Mouse (Mus musculus) left cerebral cortex, postnatal 36 days (tissue): ENCODE data around the gene Stx8. TPM values are rescaled to one million over a fixed set of nuclear protein-coding genes. Genes with fewer than 3 reads are reported as not detected.

Experiments
- DNase-seq, 2 experiments: peaks; one replicate each; pipeline ENCODE4 v3.0.0; 2021 to 2022; ENCODE audit warnings: low spot score in 2 of 2, mixed read lengths in 1 of 2
- intact Hi-C: fragments of 180-260 bp; cut with DNase I; formaldehyde crosslinking; loops from one replicate; pipeline ENCODE4 v1.15.1; 2025
- total RNA-seq, 2 experiments: library from RNA; stranded (reverse); gene quantifications; 2 replicates each; pipeline ENCODE4 v1.2.3; 2021

The Stx8 gene
- total RNA-seq, 2 experiments from 2014 or later, result 36.7 to 42.5 TPM

DNA sequence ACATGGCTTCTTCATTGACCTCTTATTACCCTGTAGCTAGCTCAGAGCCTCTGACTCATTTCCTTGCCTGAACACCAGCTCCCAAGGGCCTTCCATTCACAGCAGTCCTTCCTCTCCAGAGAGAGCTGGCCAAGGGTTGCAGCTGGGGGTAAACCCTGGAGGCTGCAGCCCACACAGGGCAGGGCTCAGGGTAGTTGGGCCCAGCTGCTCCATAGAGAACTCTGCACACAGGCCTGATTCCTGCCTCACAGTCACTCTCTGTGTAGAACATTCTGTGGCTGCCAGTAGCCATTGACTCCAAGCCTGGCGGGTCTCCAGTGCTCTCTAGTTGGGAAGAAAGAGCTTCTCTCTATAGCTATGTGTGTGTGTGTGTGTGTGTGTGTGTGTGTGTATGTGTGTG lies 64.8 kb downstream of the Stx8 start:
- peak; percentile 23 to 25 for DNase-seq
- intact Hi-C loops, result no loop called here

DNA sequence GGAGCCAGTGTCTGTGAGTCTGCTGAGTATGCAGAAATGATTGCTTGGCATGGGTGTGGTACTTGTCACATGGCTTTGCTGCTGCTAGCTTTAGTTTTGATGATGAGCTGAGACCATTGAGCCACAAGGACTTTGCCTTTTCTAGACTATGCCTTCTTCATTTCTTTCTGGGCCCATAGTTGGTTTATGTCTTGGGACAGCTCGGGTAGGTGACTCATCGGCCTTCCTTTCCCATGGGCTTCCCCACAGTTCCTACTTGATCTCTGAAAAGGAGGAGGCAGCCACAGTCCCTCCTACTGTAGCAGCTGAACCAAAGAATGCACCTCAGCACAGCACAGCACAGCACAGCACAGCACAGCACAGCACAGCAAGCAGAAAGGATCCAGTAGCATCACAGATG lies 66.5 kb downstream of the Stx8 start:
- intact Hi-C loops, result no loop called here
- no peak for DNase-seq

DNA sequence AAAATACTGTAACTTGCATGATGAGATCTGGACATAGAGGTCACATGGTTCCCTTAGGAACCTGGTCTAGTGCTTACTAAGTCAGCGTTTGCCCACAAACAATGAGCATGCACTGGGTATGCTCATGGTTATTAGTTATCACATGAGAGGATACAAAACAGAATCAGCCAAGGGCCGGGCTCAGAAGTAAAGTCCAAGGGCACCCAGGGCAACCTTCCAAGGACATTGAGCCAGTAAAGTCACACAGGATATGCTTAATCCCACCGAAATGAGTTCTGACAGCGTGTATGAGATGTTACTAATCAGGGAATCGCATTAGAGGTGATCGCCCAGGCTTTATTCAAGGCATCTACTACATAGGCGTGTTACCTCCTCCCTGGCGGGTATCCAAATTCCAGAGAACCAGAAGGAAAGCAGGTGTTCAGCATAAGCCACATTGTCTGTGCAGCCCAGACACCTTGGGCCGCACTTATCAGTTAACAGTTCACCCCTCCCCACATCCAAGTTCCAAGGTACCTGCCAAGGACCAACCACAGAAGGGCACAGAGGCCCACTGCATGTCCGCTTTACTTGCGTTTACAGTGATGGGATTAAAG lies 67.4 kb downstream of the Stx8 start:
- no peak for DNase-seq
- intact Hi-C loops, result no loop called here

DNA sequence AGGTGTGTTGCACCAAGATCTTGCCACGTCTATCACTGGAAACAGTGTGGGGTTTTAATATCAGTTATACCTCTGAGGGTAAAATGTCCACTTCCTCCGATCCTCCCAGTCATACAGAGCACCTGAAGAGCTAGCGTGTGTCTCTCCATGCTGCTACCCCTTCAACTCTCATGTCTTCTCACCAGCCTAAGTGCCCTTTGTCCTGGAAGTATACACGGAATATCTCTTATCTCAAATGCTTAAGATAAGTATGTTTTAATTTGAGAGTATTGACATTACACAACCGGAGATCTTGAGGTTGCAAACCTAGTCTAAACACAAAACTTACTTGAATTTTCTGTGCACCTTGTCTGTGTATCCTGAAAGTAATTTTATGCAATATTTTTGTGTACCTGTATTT lies 68.4 kb downstream of the Stx8 start:
- intact Hi-C loops, result no loop called here
- DNase-seq, result no peak

DNA sequence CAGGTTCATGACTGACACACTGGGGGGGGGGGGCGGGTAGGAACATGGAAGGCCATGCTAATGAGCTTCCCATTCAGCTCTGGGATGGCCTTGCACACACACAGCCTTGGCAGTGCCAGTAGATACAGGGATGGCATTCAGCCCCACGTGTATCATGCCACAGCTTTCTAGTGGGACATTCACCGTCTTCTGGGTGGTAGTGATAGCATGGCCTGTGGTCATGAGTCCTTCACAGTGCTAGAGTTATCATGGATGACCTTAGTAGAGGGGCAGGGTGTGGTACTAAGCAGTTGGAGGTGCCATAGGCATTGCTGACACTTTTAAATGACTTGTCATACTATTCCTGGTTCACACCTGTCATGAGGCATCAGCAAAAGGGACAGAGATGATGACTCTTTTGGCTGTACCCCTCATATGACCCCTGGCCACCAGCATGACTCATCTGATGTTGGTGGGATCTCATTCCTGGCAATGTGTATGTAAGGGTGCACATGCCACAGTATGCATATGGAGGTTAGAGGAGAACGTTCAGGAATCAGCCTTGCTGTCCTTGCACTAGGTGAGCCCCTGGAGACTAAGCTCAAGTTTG lies 69.4 kb downstream of the Stx8 start:
- no peak for DNase-seq
- intact Hi-C loops, result no loop called here

DNA sequence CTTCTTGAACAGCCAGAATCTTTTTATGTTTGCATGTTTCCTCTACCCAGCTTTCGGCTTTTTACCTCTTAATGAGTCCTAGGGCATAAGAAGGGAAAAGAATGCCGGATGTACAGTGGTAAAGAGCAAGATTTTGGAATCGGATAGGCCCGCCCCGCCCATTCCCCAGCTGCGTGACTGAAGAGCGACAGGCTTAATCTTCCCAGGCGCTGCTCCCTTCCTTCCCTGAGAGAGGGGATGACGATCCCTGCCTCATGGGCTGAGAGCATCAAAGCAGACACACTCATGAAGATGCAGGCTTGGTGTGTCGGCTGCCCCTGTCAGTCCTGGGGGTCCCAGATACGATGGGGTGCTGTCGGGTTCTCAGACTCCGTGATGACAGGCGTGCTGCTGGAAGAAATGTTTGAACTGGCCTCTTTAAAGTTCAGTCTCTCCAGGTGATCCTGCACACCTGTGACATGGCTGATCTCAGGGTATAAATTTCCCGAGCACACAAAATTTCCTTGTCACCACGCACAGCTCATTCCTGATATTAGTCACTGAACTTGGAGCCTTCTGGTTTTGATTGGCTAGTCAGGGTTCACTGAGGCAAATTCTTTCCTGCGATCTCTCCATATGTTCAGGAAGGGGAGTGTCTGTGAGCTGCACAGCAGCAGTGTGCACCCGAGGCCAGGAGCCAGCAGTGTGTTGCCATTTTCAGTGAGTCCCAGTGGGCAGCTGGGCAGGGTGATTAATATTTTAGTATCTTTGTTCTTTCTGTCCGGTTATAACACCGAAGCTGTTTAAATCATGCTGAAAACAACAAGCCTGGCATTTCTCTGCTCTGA lies 70.4 kb downstream of the Stx8 start:
- intact Hi-C loops, result no loop called here
- no peak for DNase-seq

DNA sequence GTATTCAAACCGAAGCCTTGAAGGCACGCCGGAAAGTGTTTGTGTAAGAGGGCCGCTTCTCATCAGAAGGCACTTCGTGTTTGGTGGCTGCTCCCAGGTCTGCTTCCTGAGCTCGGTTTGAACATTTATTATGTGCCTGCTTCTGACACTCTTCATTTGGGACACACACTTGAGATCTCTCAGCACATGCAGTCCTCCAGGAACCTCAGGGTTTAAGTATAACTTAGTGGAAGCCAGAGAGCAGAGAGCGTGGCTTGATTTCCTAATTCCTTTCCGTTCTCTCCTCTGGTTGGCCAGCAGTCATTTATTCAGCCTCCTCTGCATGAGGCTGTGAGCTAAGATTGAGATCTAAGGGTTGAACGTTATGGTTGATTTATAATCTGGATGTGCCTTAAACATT lies 71.1 kb downstream of the Stx8 start:
- intact Hi-C loops, result no loop called here
- no peak for DNase-seq

DNA sequence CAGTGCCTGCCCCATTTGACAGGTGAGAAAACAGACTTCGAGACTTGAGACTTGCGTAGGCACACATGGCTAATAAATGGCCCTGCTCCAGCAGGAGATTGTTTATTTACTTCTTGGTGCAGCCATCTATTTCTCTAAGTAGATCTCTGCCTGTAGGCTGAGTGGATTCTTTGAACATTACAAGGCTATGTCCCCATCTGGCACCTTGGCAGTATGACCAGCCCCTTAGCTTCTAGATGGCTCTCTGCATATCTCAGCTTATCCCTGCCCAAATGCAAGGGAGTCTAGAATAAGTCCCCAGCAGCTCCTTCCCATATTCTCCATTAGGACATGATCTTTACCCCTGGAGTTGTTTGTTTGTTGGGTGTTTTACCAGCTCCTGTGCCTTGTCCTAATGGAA lies 72.1 kb downstream of the Stx8 start:
- intact Hi-C loops, result no loop called here
- DNase-seq, result no peak

DNA sequence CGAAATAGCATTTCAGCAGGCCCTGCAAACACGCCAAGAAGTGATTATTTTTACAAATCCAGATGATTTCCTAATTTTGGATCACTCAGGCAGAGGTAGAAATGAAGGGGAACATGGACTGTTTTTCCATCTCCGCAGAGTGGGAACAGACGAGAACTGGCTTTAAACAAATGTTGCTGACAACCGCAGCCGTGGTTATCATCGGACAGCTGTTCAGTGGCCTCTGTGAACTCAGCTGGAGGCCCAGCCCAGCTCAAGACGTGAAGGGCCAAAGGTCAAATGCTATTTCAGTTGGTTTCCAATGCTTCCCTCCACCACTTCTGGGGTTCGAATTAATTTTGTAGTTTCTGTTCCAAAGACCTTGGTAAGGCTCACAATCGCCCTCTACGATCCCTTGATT lies 78.2 kb downstream of the Stx8 start:
- DNase-seq, result no peak
- intact Hi-C loops, result no loop called here

DNA sequence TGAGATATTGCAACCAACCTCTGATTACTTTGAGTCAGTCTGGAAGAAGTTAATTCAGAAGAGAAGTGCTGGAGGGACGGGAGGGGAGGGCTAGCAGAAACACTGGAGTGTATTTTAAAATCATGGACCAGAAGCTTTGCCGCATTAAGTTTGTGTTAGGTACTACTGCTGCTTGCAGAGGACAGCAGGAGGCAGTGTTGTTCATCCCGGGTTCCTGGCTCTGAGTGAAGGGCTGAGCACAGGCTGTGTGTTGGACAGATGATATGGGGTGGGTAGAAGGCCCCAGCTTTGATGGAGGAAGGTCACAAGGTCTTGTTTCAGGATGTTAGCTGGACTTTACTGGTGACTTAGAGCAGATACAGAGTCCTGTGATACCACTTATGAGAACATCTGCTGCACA lies 80.9 kb downstream of the Stx8 start:
- DNase-seq, result no peak
- intact Hi-C loops, result no loop called here

DNA sequence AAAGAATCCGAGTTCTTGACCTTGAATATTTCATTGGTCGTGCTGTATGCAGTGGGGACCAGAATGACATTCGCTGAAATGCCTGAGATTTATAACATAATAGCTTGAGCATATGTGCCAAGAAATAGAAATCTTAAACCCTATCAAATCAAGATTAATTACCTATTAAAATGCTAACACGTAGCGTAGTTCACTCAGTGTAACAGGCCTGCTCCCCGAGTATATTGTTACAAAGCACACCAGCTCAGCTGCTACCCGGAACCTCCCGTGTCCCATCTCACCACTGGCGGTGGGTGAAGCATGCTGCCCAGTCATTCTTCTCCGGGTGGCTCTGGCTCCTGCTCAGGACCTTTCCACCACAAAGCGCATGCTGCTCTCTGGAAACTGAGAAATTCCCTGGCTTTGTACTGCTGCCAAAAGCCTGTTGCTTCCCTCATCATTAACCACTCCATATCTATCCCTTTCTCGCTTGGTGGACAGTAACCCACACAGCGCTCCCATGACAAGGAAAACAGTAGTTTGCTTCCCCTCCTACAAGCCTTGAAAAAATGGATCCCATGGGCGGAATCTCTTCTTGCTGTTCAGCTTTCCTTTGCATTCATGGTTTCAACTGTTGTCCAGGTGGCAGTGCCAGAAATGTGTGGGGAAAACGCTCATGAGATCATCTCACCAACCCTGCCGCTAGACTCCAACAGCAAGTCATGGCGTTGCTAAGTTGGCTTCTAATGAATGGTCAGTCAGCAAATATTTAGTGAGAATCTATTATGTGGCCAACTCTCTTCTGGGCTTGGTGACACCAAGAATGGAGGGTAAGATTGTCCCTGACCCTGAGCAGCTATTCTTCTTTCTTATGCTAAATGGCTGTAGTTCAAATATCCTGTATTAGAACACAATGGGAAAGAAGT lies 83.5 kb downstream of the Stx8 start:
- intact Hi-C loops, result no loop called here
- no peak for DNase-seq

DNA sequence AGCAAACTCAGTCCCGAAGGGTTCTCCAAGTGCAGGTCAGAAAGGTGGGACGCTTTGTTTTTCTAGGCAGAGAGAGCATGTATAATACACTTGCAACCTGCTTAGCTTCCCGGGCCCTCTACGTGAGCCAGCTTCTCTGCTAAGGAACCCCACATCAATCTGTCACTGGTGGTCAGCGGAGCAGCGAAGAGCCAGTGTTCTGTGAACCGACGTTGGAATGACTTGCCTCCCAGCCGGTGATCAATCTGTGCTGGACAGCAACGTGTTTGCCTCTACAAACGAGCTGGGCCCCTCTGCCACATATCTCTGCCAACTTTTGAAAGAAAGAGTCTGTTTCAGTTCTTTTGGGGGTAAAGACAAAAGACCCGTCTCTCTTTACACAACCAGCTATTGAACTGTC lies 84.7 kb downstream of the Stx8 start:
- intact Hi-C loops, result no loop called here
- DNase-seq, result no peak

DNA sequence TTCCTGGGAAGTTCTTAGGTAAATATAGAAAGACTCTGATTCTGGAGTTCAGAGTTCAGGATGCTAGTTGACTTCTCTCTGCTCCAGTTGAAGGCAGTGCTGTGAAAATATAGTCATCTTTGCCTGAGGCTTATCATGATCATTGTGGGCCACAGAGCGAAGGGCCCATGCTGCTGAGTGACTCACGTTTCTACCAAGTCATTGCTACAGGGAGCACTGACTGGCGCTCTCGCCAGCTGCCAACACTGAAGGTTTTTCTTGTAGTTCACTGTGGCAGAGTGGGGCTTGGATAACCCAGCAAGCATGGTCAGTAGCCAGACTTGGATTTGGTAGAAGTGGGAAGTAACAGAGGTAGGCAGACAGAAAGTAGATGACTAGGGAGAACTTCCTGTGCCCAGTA lies 85.3 kb downstream of the Stx8 start:
- intact Hi-C loops, result no loop called here
- no peak for DNase-seq

DNA sequence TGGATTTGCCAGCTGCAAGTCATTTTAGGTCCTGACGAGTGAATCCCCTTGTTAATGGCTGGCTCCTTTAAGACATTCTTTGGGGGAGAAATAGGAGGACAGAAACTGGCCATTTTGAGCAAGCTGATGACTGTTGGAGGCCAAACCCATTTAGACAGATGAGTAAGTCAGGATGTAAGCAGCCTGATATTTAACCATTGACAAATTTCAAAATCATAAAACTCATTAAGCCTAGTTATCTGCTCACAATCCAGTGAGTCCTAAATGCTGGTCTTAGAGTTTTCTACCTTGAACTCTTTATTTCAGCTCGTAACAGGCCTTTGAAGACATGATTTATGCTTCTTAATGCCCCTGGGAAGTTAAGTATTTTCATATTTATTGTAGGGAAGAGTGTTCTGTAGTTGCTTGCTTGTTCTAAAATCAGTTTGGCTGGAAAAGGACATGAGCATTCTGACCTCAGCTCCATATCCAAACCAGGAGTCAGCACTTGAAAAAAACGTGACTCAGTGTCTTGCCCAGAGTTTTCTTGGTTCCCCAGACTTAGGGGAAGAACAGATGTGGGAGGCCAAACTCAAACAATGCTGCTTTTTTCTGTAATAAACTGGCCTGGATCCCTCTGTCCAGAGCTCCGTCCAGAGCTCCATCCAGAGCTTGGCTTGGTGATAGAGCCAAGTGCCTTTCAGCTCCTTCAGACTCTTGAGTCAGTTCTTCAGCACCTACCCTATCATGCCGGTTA lies 92.6 kb downstream of the Stx8 start:
- DNase-seq, result no peak
- intact Hi-C loops, result no loop called here

DNA sequence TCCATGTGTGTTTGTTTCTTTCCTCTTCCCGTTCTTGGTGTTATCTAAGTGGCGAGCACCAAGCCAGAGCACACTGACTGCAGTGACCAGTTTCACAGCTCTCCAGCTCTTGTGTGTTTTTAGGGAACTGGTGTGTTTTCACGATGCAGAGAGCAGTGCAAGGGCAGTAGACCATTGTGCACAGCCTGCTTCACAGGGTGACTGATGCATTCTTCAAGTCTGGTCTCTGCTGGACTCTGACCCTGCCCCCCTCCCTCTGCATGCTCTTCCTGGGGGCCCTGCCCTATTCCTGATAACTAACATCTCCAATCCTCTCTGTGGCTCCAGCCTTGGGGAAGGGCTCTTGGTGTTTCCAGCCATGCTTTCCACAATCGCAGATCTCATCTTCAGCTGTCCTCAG lies 94.7 kb downstream of the Stx8 start:
- DNase-seq, result no peak
- intact Hi-C loops, result no loop called here

DNA sequence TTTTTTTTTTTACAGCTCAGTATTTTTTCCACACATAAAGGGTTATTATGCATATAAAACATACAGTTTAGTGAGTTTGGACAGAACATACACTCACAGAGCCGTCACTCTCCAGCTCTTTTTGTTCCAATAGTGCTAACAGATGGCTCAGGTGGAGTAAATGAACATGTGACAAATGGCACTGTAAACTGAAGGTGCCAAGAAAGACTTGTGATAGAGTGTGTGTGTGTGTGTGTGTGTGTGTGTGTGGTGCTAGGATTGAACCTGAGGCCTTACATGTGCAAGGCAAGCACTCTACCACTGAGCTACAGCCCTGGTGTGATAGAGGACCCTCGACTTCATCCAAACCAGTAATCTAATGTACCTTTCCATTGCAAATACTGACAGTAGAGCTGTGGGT lies 96.1 kb downstream of the Stx8 start:
- intact Hi-C loops, result no loop called here
- no peak for DNase-seq

DNA sequence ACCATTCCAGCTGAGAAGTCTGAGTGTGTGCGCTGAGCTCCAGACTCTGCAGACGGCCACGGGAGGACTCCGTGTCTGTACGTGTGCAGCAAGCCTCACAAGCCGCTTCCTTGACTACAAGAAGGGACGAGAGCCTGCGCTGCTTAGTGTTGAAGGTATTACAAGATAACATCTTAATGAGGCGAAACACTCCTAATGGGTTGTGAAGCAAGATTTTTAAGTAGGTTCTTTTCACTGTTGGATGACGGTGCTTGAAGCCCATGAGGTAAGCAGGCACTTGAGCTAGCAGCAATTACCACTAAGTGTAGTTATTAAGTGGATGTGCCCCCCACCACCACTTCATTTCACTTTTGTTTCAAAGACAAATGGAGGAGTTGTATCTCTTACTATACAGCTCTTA lies 101.8 kb downstream of the Stx8 start:
- DNase-seq, result no peak
- intact Hi-C loops, result no loop called here

DNA sequence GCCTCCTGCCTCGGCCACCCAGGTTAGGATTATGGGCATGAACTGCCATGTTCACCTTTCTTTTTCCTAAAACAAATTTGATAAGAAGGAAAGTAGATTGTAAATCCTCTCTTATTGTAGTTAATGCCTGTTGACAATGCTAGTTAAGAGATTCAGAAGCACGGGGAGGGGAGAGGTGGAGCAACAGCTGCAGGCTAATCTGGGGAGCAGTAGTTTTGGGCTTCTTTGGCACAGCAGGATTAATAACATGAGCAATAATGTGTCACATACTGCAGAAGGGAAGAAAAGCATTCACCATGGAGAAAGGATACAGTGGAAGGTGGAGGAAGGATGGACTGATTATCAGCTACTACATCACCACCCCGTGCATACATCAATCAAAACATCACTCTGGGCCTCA lies 104.1 kb downstream of the Stx8 start:
- intact Hi-C loops, result no loop called here

DNA sequence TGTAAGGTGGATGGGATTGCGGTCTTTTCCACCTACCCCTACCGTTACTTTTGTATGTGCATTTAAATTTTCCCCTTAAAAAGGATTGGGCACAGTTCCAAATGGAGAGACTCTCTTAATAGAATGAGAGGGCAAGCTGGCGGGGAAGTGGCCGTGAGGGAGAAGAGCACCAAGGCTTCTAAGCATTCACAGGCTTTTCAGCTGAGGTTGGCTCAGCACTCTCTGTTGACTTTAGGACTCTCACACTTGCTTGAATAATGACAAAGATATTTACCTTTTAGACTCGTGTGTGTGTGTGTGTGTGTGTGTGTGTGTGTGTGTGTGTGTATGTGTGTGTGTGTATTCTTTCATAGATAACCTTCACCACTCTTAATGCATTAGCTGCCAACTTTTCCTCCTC lies 105.8 kb downstream of the Stx8 start:
- intact Hi-C loops, result no loop called here

More for the DNA sequence above, 104.1 kb downstream of the Stx8 start:
- DNase-seq, result no peak

More for the DNA sequence above, 105.8 kb downstream of the Stx8 start:
- no peak for DNase-seq
